Mouse (Mus musculus) layer of hippocampus, adult 8-10 months (tissue): ENCODE measurements around the gene Mrps9. TPM values are rescaled to one million over a fixed set of nuclear protein-coding genes. Genes with fewer than 3 reads are reported as not detected.
A peak's percentile ranks its signal among the peaks of the same experiment; 100 is the strongest.

Experiments used
- DNase-seq, 2 experiments: peaks; one replicate each; pipeline ENCODE4 v3.0.0; 2022; ENCODE audit warnings: low spot score in 2 of 2
- total RNA-seq, 4 experiments: library from RNA; stranded (reverse); gene quantifications; 2 replicates each; pipeline ENCODE4 v1.2.4; 2022

Gene Mrps9
- total RNA-seq, 4 experiments from 2014 or later = 40.0 to 49.9 (median 46.9) TPM

GRCm38 (mm10) chr1:42905148-42905547 lies 54.1 kb downstream of the Mrps9 start:
- DNase-seq = no peak

DNA sequence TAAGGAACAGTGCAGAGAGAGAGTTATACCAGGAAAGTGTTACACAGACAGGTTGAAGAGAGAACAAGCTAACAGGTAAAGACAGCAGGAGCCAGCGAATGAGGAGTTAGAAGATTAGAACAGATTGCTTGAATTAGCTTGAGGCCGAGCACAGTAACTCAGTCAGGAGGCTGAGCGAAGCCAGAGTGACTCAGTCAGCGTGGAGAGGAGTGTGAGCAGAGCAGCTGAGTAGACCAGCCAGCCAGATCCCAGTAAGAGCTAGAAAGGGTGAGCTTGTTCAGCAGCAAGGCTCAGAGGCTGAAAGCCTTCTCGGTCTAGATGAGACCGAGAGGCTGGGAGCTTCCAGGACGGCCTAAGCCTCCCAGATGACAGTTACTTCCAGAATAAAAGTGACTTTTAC lies 55.7 kb downstream of the Mrps9 start:
- DNase-seq = peak; percentile 32 to 42

- DNase-seq = no peak
These were observed 56.1 kb downstream of the Mrps9 start for GRCm38 (mm10) chr1:42907153-42907552.

DNA sequence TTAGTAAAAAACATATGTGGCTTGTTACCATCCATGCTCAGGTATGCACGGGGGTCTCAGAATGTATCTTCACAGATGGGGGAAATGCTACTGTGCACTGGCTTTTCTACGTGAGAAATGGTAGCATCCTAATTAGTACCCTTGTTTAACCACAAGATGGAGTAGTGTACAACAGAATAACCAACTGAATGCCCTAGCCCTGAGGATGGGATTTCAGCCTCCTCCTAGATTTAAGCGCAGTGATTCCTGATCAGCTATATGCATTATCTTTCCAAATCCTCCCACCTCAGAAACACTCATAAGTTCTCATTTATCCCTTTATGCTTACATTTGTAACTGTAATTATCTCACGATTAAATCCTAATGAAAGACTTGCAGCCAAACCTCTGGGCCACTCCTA lies 64.0 kb downstream of the Mrps9 start:
- no peak for DNase-seq

DNA sequence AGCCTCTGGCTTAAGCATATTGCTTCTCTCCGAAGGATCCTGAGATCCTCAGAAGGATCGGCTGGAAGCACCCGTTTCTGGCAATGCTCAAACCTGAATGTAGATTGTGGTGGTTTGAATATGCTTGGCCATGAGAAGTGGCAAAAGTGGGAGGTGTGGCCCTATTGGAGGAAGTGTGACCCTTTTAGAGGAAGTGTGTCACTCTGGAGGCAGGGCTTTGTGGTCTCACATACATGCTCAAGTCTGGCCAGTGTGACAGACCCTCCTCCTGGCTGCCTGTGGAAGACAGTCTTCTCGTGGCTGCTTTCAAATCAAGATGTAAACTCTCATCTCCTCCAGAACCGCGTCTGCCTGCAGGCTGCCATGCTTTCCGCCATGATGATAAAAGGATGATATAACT lies 65.7 kb downstream of the Mrps9 start:
- no peak for DNase-seq

GRCm38 (mm10) chr1:42917908-42918307 lies 66.9 kb downstream of the Mrps9 start:
- DNase-seq = no peak

DNA sequence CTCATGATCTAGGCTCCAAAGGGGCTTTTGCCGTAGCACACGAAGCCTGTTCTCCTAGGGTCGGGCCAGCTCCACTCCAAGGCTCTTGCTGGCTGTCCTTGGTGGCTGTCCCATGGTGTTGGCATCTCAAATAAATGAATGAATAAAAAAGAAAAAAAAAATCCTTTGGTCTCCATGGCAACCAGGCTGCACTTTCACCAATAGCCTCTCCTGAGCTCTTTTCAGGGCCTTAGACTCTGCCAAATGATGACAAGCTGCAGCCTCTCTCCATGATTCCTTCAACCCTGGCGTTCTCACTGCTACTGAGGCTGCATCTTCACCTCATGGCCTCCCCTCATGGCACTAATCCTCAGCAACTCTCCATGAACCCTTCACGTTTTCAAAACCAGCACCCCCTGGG lies 72.9 kb downstream of the Mrps9 start:
- DNase-seq = no peak

- DNase-seq = no peak
These were observed 82.6 kb downstream of the Mrps9 start for GRCm38 (mm10) chr1:42933613-42934012.

- no peak for DNase-seq
These were observed 97.5 kb downstream of the Mrps9 start for GRCm38 (mm10) chr1:42948486-42948885.

- DNase-seq = peak; percentile 53 to 66
These were observed 101.9 kb downstream of the Mrps9 start, which contains the start of gene Gpr45 for GRCm38 (mm10) chr1:42952734-42953481. Gene Gpr45, plus strand, starts transcription at chr1:42952872.

GRCm38 (mm10) chr1:42953482-42953822 lies 102.4 kb downstream of the Mrps9 start:
- peak in 1 of 2 experiments; percentile 29 for DNase-seq

Other genes with a start within 250 kb of the Mrps9 start
- gene Pou3f3, start 155.5 kb upstream of the Mrps9 start, total RNA-seq = 10 to 100 TPM; 52.0 to 63.0 (median 56.3) TPM
- 10 to 100 TPM; 19.2 to 30.2 (median 22.7) TPM for gene Gpr45, start 101.6 kb downstream of the Mrps9 start, total RNA-seq
- 10 to 100 TPM; 40.2 to 44.5 (median 41.7) TPM for gene Tgfbrap1, start 247.4 kb downstream of the Mrps9 start, total RNA-seq
- gene AI597479, start 247.5 kb downstream of the Mrps9 start, total RNA-seq = 10 to 100 TPM; 23.2 to 25.6 (median 24.2) TPM